Mouse (Mus musculus) intestine, embryonic 14.5 days (tissue): ENCODE measurements at regions not wholly inside any gene's neighbourhood (a gene's known extent, or its start where the extent isn't known, plus 50 kb on each side); places are given as distances from the start of the nearest gene placed in this dataset.

ENCODE experiments used
- ATAC-seq: fragments of 200-750 bp; cut with Nextera tagmentation; replicated peaks from 2 replicates; pipeline ENCODE4 v1.8.0; 2017; ENCODE audit warnings: low read depth, moderate number of reproducible peaks, moderate TSS enrichment, moderate library complexity; ENCODE audit not compliant: low FRiP score, low TSS enrichment
- DNase-seq: peaks from one replicate; pipeline ENCODE4 v3.0.0-alpha.2; 2018; ENCODE audit warnings: low spot score
- H3K27ac ChIP-seq: fragments of 300-500 bp; sonication (generic); 2 replicates; pipeline ENCODE4 v1.5.1; 2014; ENCODE audit warnings: low read depth, mild to moderate bottlenecking, control low read depth
- H3K27me3 ChIP-seq: fragments of 300-500 bp; sonication (generic); replicated peaks from 2 replicates; pipeline ENCODE4 v1.6.1; 2014; ENCODE audit warnings: low read length, control low read depth; ENCODE audit not compliant: control insufficient read depth, insufficient read depth
- H3K36me3 ChIP-seq: fragments of 300-500 bp; sonication (generic); 2 replicates; pipeline ENCODE4 v1.6.1; 2014; ENCODE audit warnings: low read length, control low read depth; ENCODE audit not compliant: control insufficient read depth, insufficient read depth
- H3K4me1 ChIP-seq: fragments of 300-500 bp; sonication (generic); replicated peaks from 2 replicates; pipeline ENCODE4 v1.6.1; 2014; ENCODE audit warnings: low read length, control low read depth, mixed read lengths; ENCODE audit not compliant: control insufficient read depth, insufficient read depth
- H3K4me2 ChIP-seq: fragments of 300-500 bp; sonication (generic); 2 replicates; pipeline ENCODE4 v1.6.1; 2014; ENCODE audit warnings: low read length
- H3K4me3 ChIP-seq: fragments of 300-500 bp; sonication (generic); 2 replicates; pipeline ENCODE4 v1.5.1; 2014; ENCODE audit warnings: low read depth, low read length, control low read depth, mixed read lengths
- H3K9ac ChIP-seq: fragments of 300-500 bp; sonication (generic); 2 replicates; pipeline ENCODE4 v1.6.1; 2014; ENCODE audit warnings: mild to moderate bottlenecking, low read length
- H3K9me3 ChIP-seq: fragments of 300-500 bp; sonication (generic); 2 replicates; pipeline ENCODE4 v1.6.1; 2016; ENCODE audit warnings: low read length, control low read depth; ENCODE audit not compliant: control insufficient read depth
- WGBS: fragments of 180-500 bp; shearing (Covaris S2); extraction: QIAGEN DNeasy Blood & Tissue Kit; methylation state at CpG from one replicate; pipeline ENCODE4 v1.1.7; 2014; 5-methylcytosine and 5-hydroxymethylcytosine counted together

- Histone ChIP-seq H3K4me1 (no peaks in the 10 kb centered on the region), H3K36me3 (no peaks in the 10 kb centered on the region), H3K9ac (no peak overlapping the region), H3K27me3 (no peaks in the 10 kb centered on the region), H3K9me3 (no peaks in the 10 kb centered on the region), H3K4me3 (no peak overlapping the region), H3K27ac (no peak overlapping the region), H3K4me2 (no peak overlapping the region)
- no peak for ATAC-seq
- WGBS, result 91% methylated on average over 5 of the region's 5 CpGs
- DNase-seq, result no peak
Observed at GRCm38 (mm10) chr15:50513036-50513435, 3371.7 kb upstream of the Gm7489 start.

GRCm38 (mm10) chr15:50524841-50525240, 3359.9 kb upstream of the Gm7489 start:
- H3K4me2 ChIP-seq, result no peak overlapping the region
- no peaks in the 10 kb centered on the region for H3K27me3 ChIP-seq
- no peaks in the 10 kb centered on the region for H3K4me1 ChIP-seq
- ATAC-seq (no peak), DNase-seq (no peak)
- no peak overlapping the region for H3K27ac ChIP-seq
- H3K9ac ChIP-seq, result no peak overlapping the region
- no peak overlapping the region for H3K4me3 ChIP-seq
- 67% methylated on average over 2 of the region's 2 CpGs for WGBS
- no peaks in the 10 kb centered on the region for H3K9me3 ChIP-seq
- no peaks in the 10 kb centered on the region for H3K36me3 ChIP-seq

GRCm38 (mm10) chr15:50534490-50534889, 3350.2 kb upstream of the Gm7489 start:
- H3K9ac ChIP-seq, result no peak overlapping the region
- H3K27me3 ChIP-seq, result no peaks in the 10 kb centered on the region
- no peaks in the 10 kb centered on the region for H3K36me3 ChIP-seq
- no peaks in the 10 kb centered on the region for H3K4me1 ChIP-seq
- no peak overlapping the region for H3K4me3 ChIP-seq
- ATAC-seq (no peak), DNase-seq (no peak)
- H3K9me3 ChIP-seq, result no peaks in the 10 kb centered on the region
- WGBS, result 82% methylated on average over 1 of the region's 1 CpGs
- no peak overlapping the region for H3K4me2 ChIP-seq
- H3K27ac ChIP-seq, result no peak overlapping the region

GRCm38 (mm10) chr15:50563611-50564010, 3321.1 kb upstream of the Gm7489 start:
- Histone ChIP-seq H3K27ac (no peak overlapping the region), H3K4me1 (no peaks in the 10 kb centered on the region), H3K4me2 (no peak overlapping the region), H3K36me3 (no peaks in the 10 kb centered on the region), H3K27me3 (no peaks in the 10 kb centered on the region), H3K9me3 (no peaks in the 10 kb centered on the region), H3K9ac (no peak overlapping the region), H3K4me3 (no peak overlapping the region)
- WGBS, result 67% methylated on average over 3 of the region's 3 CpGs
- ATAC-seq (no peak), DNase-seq (no peak)

GRCm38 (mm10) chr15:50580811-50581210, 3303.9 kb upstream of the Gm7489 start:
- no peak overlapping the region for H3K4me3 ChIP-seq
- H3K9ac ChIP-seq, result no peak overlapping the region
- no peaks in the 10 kb centered on the region for H3K36me3 ChIP-seq
- H3K27ac ChIP-seq, result no peak overlapping the region
- H3K4me2 ChIP-seq, result no peak overlapping the region
- 90% methylated on average over 5 of the region's 5 CpGs for WGBS
- no peaks in the 10 kb centered on the region for H3K27me3 ChIP-seq
- no peak for DNase-seq
- no peak for ATAC-seq
- H3K4me1 ChIP-seq, result no peaks in the 10 kb centered on the region
- H3K9me3 ChIP-seq, result peaks cover 9% of the 10 kb centered on the region

GRCm38 (mm10) chr15:50583951-50584350, 3300.8 kb upstream of the Gm7489 start:
- DNase-seq (no peak), ATAC-seq (no peak)
- H3K4me1 ChIP-seq, result no peaks in the 10 kb centered on the region
- H3K36me3 ChIP-seq, result no peaks in the 10 kb centered on the region
- H3K4me2 ChIP-seq, result no peak overlapping the region
- peaks cover 9% of the 10 kb centered on the region for H3K9me3 ChIP-seq
- no peaks in the 10 kb centered on the region for H3K27me3 ChIP-seq
- no peak overlapping the region for H3K9ac ChIP-seq
- H3K4me3 ChIP-seq, result no peak overlapping the region
- H3K27ac ChIP-seq, result no peak overlapping the region

- ATAC-seq, result no peak
- peaks cover 2% of the 10 kb centered on the region; the same call in 1 of the 2 replicates for H3K9me3 ChIP-seq
- WGBS, result 58% methylated on average over 6 of the region's 6 CpGs
Observed at GRCm38 (mm10) chr15:50585496-50585895, 3299.2 kb upstream of the Gm7489 start.

More at GRCm38 (mm10) chr15:50585496-50585895, 3299.2 kb upstream of the Gm7489 start:
- Histone ChIP-seq H3K36me3 (no peaks in the 10 kb centered on the region), H3K27ac (no peak overlapping the region), H3K4me3 (no peak overlapping the region), H3K27me3 (no peaks in the 10 kb centered on the region), H3K4me1 (no peaks in the 10 kb centered on the region), H3K9ac (no peak overlapping the region), H3K4me2 (no peak overlapping the region)
- DNase-seq, result no peak
